ENCODE assay signal across 9 mouse cellular contexts in genomic region chr7:25683474-25684180, GRCm38 (mm10). TPM values are rescaled to one million over a fixed set of nuclear protein-coding genes. Genes with fewer than 3 reads are reported as not detected.
DNase-seq lines count a peak whose midpoint lies in the region; ATAC-seq and TF ChIP-seq lines count a peak whose summit lies in the region.
"Had no signal": no experiment of that assay in that cellular context is flagged by ENCODE, and none has a peak within 500 bp of the region (broad histone marks: within the 10 kb centered on the region; RNA-seq: fewer than 3 reads in every experiment).

No protein-coding gene starts in this region.

- peak; percentile 74 for TF ChIP-seq POLR2A in CH12.LX (IDR thresholded peaks at IDR 0.05; ENCODE audit: low read depth, low read length)

- dilution Hi-C loops in CH12.LX (cut with MboI; ENCODE audit: extremely low pct_ligation_motif_present, extremely low pct_unique_long_range_greater_than_20kb, low sequenced_read_pairs), result no loop called here

- no peak for TF ChIP-seq RAD21 in CH12.LX (IDR thresholded peaks at IDR 0.05; ENCODE audit: low read depth, low read length)

- peaks cover 28 to 62% of the 10 kb centered on the region in 2 experiments for H3K4me1 ChIP-seq in CH12.LX (ENCODE audit: control insufficient read depth in 1 of 2, insufficient read depth in 2 of 2)
- H3K4me1 ChIP-seq in brown adipose tissue, adult 24 weeks (ENCODE audit: control insufficient read depth, insufficient read depth, insufficient read length, low read length), result 0 out of 2 replicates have a peak, but pooled peaks cover 4% of the 10 kb centered on the region
- H3K4me1 ChIP-seq in liver, embryonic 12.5 days, result peaks cover 86% of the 10 kb centered on the region

- WGBS in liver, embryonic 12.5 days (ENCODE audit: insufficient replicate concordance), result 13% methylated on average over 7 of the region's 7 CpGs

- peak; percentile 83 for DNase-seq in CH12.LX (ENCODE audit: extremely low read depth)
- DNase-seq in spleen, adult 18-20 months, result peak; percentile 60 to 65
- no peak for DNase-seq in frontal cortex, postnatal 14 days (ENCODE audit: low spot score in 2 of 2)
- DNase-seq in left cerebral cortex, adult 11 months (ENCODE audit: low spot score), result no peak
- DNase-seq in gastrocnemius, adult 18-20 months (ENCODE audit: low spot score), result no peak
- DNase-seq in urinary bladder, adult 18-20 months (ENCODE audit: low spot score in 2 of 2), result no peak

- peaks cover 14% of the 10 kb centered on the region for H3K79me2 ChIP-seq in CH12.LX (replicated peaks; ENCODE audit: control insufficient read depth, extremely low read depth, insufficient read depth, poor library complexity, severe bottlenecking)

- peaks cover 0 to 28% of the 10 kb centered on the region in 2 experiments for H3K36me3 ChIP-seq in CH12.LX (replicated peaks in 1 of 2; ENCODE audit: control insufficient read depth in 1 of 2, insufficient read depth in 1 of 2, low read length in 1 of 2)
- peaks cover 9% of the 10 kb centered on the region for H3K36me3 ChIP-seq in liver, embryonic 12.5 days

- H3K9ac ChIP-seq in CH12.LX (ENCODE audit: insufficient read depth, low read depth), result peak overlapping the region; percentile 50
- peak overlapping the region; percentile 46 for H3K9ac ChIP-seq in liver, embryonic 12.5 days

- no peaks in the 10 kb centered on the region for H3K27me3 ChIP-seq in CH12.LX (replicated peaks)
- no peaks in the 10 kb centered on the region for H3K27me3 ChIP-seq in liver, embryonic 12.5 days (replicated peaks)

- no peak for TF ChIP-seq CTCF in CH12.LX (conservative IDR thresholded peaks at IDR 0.05 in 1 of 2, IDR thresholded peaks at IDR 0.05 in 1 of 2; ENCODE audit: low read depth in 2 of 2, low read length in 2 of 2)

- H3K27ac ChIP-seq in CH12.LX (ENCODE audit: insufficient read depth, low read depth), result peak overlapping the region; percentile 83
- peak overlapping the region; percentile 55 for H3K27ac ChIP-seq in brown adipose tissue, adult 24 weeks (replicated peaks; ENCODE audit: low read depth, low read length)
- H3K27ac ChIP-seq in liver, embryonic 12.5 days, result peak overlapping the region; percentile 91
- H3K27ac ChIP-seq: forebrain, embryonic 10.5 days had no signal

- TF ChIP-seq EP300 in CH12.LX (IDR thresholded peaks at IDR 0.05; ENCODE audit: low read length), result peak; percentile 32; the same call in 1 of the 2 replicates

- H3K9me3 ChIP-seq in CH12.LX (replicated peaks; ENCODE audit: low read length), result no peaks in the 10 kb centered on the region
- no peaks in the 10 kb centered on the region for H3K9me3 ChIP-seq in liver, embryonic 12.5 days (replicated peaks)
- H3K9me3 ChIP-seq: forebrain, embryonic 10.5 days had no signal

- H3K4me2 ChIP-seq in CH12.LX (ENCODE audit: insufficient read depth, low read depth, poor library complexity, severe bottlenecking), result peak overlapping the region; percentile 19; the same call in 1 of the 2 replicates
- H3K4me2 ChIP-seq in liver, embryonic 12.5 days, result peak overlapping the region; percentile 81

- peak; percentile 10 for ATAC-seq in liver, embryonic 12.5 days

- peak overlapping the region; percentile 6 to 39 (median 34) for H3K4me3 ChIP-seq in CH12.LX (replicated peaks in 1 of 3; ENCODE audit: low read depth in 2 of 3, low read length in 2 of 3, poor library complexity in 1 of 3)
- H3K4me3 ChIP-seq in brown adipose tissue, adult 24 weeks (ENCODE audit: insufficient read depth, low read depth, low read length), result no peak overlapping the region
- peak overlapping the region; percentile 6; the same call in 1 of the 2 replicates for H3K4me3 ChIP-seq in liver, embryonic 12.5 days
- H3K4me3 ChIP-seq: forebrain, embryonic 10.5 days had no signal

- in situ Hi-C loops in CH12.LX (cut with MboI; ENCODE audit: low pct_ligation_motif_present, low pct_unique_long_range_greater_than_20kb, low sequenced_read_pairs), result no loop called here

TF ChIP-seq in CH12.LX, 34 proteins besides CTCF, POLR2A, EP300 and RAD21 (continues in another document):
- no peak for TF ChIP-seq SIN3A (IDR thresholded peaks at IDR 0.05; ENCODE audit: low read length)
- TF ChIP-seq TCF12 (IDR thresholded peaks at IDR 0.05; ENCODE audit: low read depth, low read length), result peak; percentile 66
- no peak for TF ChIP-seq MAX (IDR thresholded peaks at IDR 0.05; ENCODE audit: low read length)
- no peak for TF ChIP-seq PAX5 (IDR thresholded peaks at IDR 0.05; ENCODE audit: low read length)
- no peak for TF ChIP-seq BHLHE40 (IDR thresholded peaks at IDR 0.05; ENCODE audit: low read depth, low read length)
- no peak for TF ChIP-seq USF1 (IDR thresholded peaks at IDR 0.05; ENCODE audit: low read depth, low read length)
- no peak for TF ChIP-seq UBTF (IDR thresholded peaks at IDR 0.05; ENCODE audit: low read depth, low read length)
- no peak; the same call in 1 of the 2 replicates for TF ChIP-seq ETS1 (conservative IDR thresholded peaks at IDR 0.05; ENCODE audit: low read depth, low read length)
- peak; percentile 67; the same call in 1 of the 2 replicates for TF ChIP-seq MAZ (IDR thresholded peaks at IDR 0.05; ENCODE audit: low read depth, low read length)
- no peak for TF ChIP-seq RCOR1 (conservative IDR thresholded peaks at IDR 0.05; ENCODE audit: low read depth, low read length)
- no peak for TF ChIP-seq NRF1 (IDR thresholded peaks at IDR 0.05; ENCODE audit: low read depth, low read length)
- no peak for TF ChIP-seq JUN (IDR thresholded peaks at IDR 0.05; ENCODE audit: insufficient read depth, low read depth, low read length)
- TF ChIP-seq GABPA (IDR thresholded peaks at IDR 0.05; ENCODE audit: insufficient replicate concordance, low read depth, low read length), result no peak
- TF ChIP-seq ZKSCAN1 (IDR thresholded peaks at IDR 0.05; ENCODE audit: borderline replicate concordance, low read depth, low read length), result no peak
- TF ChIP-seq TBP (conservative IDR thresholded peaks at IDR 0.05; ENCODE audit: low read depth, low read length), result peak; percentile 65; the same call in 1 of the 2 replicates
- peak; percentile 62 for TF ChIP-seq IRF4 (IDR thresholded peaks at IDR 0.05; ENCODE audit: low read depth, low read length)
- TF ChIP-seq ZMIZ1 (IDR thresholded peaks at IDR 0.05; ENCODE audit: low read depth, low read length), result no peak
- TF ChIP-seq KAT2A (IDR thresholded peaks at IDR 0.05; ENCODE audit: insufficient replicate concordance, low read length), result no peak
- no peak for TF ChIP-seq CHD2 (IDR thresholded peaks at IDR 0.05; ENCODE audit: low read length)
- TF ChIP-seq ZNF384 (IDR thresholded peaks at IDR 0.05; ENCODE audit: low read depth, low read length), result no peak
- peak; percentile 13; the same call in 1 of the 2 replicates for TF ChIP-seq MXI1 (IDR thresholded peaks at IDR 0.05; ENCODE audit: low read depth, low read length)
- TF ChIP-seq NELFE (IDR thresholded peaks at IDR 0.05; ENCODE audit: low read depth, low read length), result peak; percentile 59; the same call in 1 of the 2 replicates
- TF ChIP-seq ELF1 (IDR thresholded peaks at IDR 0.05; ENCODE audit: low read depth, low read length), result peak; percentile 88
- TF ChIP-seq MYC (IDR thresholded peaks at IDR 0.05; ENCODE audit: low read depth, low read length), result no peak
- 0 out of 2 replicates have a peak, but pooled peaks have one; percentile 51 for TF ChIP-seq POLR2AphosphoS2 (IDR thresholded peaks at IDR 0.05; ENCODE audit: low read depth, low read length)
- no peak for TF ChIP-seq USF2 (conservative IDR thresholded peaks at IDR 0.05; ENCODE audit: low read depth, low read length)
- no peak for TF ChIP-seq MAFK (IDR thresholded peaks at IDR 0.05; ENCODE audit: insufficient replicate concordance, low read length)

RNA-seq across cellular contexts. Expression of gene B9d2, which starts 3.0 kb away (rescaled TPM):
- total RNA-seq in CH12.LX (2012; rRNA removed), result 13.1 and 15.8 TPM in 2 replicates
- 9.3 and 10.0 TPM in 2 replicates for total RNA-seq in CH12.LX (2014; rRNA removed)
- polyA plus RNA-seq in CH12.LX (2012; ENCODE audit: insufficient read length, low read depth), result 21.2 and 23.8 TPM in 2 replicates
- polyA plus RNA-seq in brown adipose tissue, adult 24 weeks (2012; ENCODE audit: insufficient read depth, insufficient read length, missing spikeins), result 8.8 and 10.9 TPM in 2 replicates
- polyA plus RNA-seq in liver, embryonic 12.5 days (2016; fragmentation: Nextera tagmentation; extraction: Ambion mirVana), result 24.9 and 29.5 TPM in 2 replicates
- total RNA-seq in gastrocnemius, adult 18-20 months (2021), result 1 to 10 TPM; 7.3 to 7.8 TPM

RNA-seq across cellular contexts. Expression of gene Tgfb1, which starts 3.2 kb away (rescaled TPM):
- 25.9 and 28.8 TPM in 2 replicates for total RNA-seq in CH12.LX (2012; rRNA removed)
- total RNA-seq in CH12.LX (2014; rRNA removed), result 8.7 and 9.2 TPM in 2 replicates
- polyA plus RNA-seq in CH12.LX (2012; ENCODE audit: insufficient read length, low read depth), result 104 and 109 TPM in 2 replicates
- polyA plus RNA-seq in brown adipose tissue, adult 24 weeks (2012; ENCODE audit: insufficient read depth, insufficient read length, missing spikeins), result 11.7 and 13.2 TPM in 2 replicates
- 13.6 and 14.2 TPM in 2 replicates for polyA plus RNA-seq in liver, embryonic 12.5 days (2016; fragmentation: Nextera tagmentation; extraction: Ambion mirVana)
- 1 to 10 TPM; 3.9 to 7.8 TPM for total RNA-seq in gastrocnemius, adult 18-20 months (2021)

RNA-seq across cellular contexts. Expression of gene Tmem91, which starts 8.7 kb away (rescaled TPM):
- total RNA-seq in CH12.LX (2012; rRNA removed) (0.17 and 0.55 TPM in 2 replicates), CH12.LX (2014; rRNA removed) (not detected in 2 replicates)
- 1.3 and 1.9 TPM in 2 replicates for polyA plus RNA-seq in CH12.LX (2012; ENCODE audit: insufficient read length, low read depth)
- not detected in 2 replicates for polyA plus RNA-seq in brown adipose tissue, adult 24 weeks (2012; ENCODE audit: insufficient read depth, insufficient read length, missing spikeins)
- 2.0 and 3.2 TPM in 2 replicates for polyA plus RNA-seq in liver, embryonic 12.5 days (2016; fragmentation: Nextera tagmentation; extraction: Ambion mirVana)
- not detected for total RNA-seq in gastrocnemius, adult 18-20 months (2021)

RNA-seq across cellular contexts. Expression of gene Exosc5, which starts 24.7 kb away (rescaled TPM):
- 105 and 116 TPM in 2 replicates for total RNA-seq in CH12.LX (2012; rRNA removed)
- 114 and 123 TPM in 2 replicates for total RNA-seq in CH12.LX (2014; rRNA removed)
- 102 and 125 TPM in 2 replicates for polyA plus RNA-seq in CH12.LX (2012; ENCODE audit: insufficient read length, low read depth)
- polyA plus RNA-seq in brown adipose tissue, adult 24 weeks (2012; ENCODE audit: insufficient read depth, insufficient read length, missing spikeins), result 38.1 and 39.7 TPM in 2 replicates
- 80.4 and 82.2 TPM in 2 replicates for polyA plus RNA-seq in liver, embryonic 12.5 days (2016; fragmentation: Nextera tagmentation; extraction: Ambion mirVana)
- 10 to 100 TPM; 19.9 to 21.3 TPM for total RNA-seq in gastrocnemius, adult 18-20 months (2021)

RNA-seq across cellular contexts. Expression of gene Bckdha, which starts 24.8 kb away (rescaled TPM):
- 14.9 and 19.9 TPM in 2 replicates for total RNA-seq in CH12.LX (2012; rRNA removed)
- total RNA-seq in CH12.LX (2014; rRNA removed), result 20.8 and 21.4 TPM in 2 replicates
- 13.4 and 17.2 TPM in 2 replicates for polyA plus RNA-seq in CH12.LX (2012; ENCODE audit: insufficient read length, low read depth)
- polyA plus RNA-seq in brown adipose tissue, adult 24 weeks (2012; ENCODE audit: insufficient read depth, insufficient read length, missing spikeins), result 622 and 668 TPM in 2 replicates
- 21.0 and 21.7 TPM in 2 replicates for polyA plus RNA-seq in liver, embryonic 12.5 days (2016; fragmentation: Nextera tagmentation; extraction: Ambion mirVana)
- 100 to 1,000 TPM; 134 to 137 TPM for total RNA-seq in gastrocnemius, adult 18-20 months (2021)

Comparison
In these comparisons a context has a peak if more than half of its experiments do, and no peak if none do; other contexts are left out.
1. DNase-seq: peak in CH12.LX (single experiment) and spleen, adult 18-20 months (2 of 2); none in frontal cortex, postnatal 14 days (0 of 2), left cerebral cortex, adult 11 months (single experiment), gastrocnemius, adult 18-20 months (single experiment) and urinary bladder, adult 18-20 months (0 of 2).
2. Peak in every context shown above with its lines, with median percentiles within 50 percentile points of each other: H3K27ac ChIP-seq.